Mouse (Mus musculus): ENCODE measurements around the gene Slc38a4. TPM values are rescaled to one million over a fixed set of nuclear protein-coding genes. Genes with fewer than 3 reads are reported as not detected.

Slc38a4 gene
- polyA plus RNA-seq, 1 experiment from 2014 or later = 2.8 TPM

DNA sequence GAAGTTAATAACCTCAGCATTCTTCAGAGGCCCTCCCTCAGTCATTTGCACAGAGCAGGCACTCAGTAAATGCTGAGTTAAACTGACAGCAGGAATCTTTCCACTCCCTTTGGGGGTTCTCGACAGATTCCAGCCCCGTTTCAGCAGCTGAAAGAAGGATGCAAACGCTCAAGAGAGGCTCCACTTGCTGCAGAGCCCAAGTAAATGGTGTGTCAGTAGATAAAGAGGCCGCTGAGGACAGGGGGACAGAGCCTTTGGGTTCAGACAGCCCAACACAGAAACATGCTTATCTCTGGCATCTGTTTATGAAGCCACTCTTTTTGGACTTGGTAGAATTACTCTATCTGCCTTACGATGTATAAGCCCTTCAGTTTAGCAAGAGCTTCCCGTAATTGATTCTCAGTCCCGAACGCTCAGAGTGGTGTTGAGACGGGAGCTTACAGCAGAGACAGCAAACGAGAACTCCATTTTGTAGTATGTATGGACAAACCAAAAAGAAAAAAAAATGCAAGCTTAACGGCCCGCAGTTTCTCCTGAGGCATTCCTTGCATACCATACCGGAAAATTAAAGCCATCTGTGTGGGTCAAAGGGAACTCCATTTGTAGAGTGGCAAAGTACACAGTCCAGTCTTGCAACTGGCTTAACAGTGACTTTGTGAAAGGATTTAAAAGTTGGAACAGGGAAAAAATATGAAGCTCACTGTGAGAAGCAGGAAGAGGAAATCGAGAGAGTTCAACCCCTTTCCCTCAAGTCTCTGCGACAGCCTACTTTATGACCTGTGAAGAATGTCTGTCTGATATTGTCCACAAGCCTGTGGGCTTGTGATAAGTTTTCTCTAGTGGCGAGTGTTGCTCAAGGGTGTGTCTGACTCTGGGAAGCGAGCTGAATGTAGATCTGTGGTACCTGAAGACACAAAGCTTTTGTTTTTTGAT is 55.2 kb downstream of the Slc38a4 start:
- 61% methylated on average over 17 of the region's 17 CpGs for WGBS
- Histone ChIP-seq H3K27me3 (replicated peaks; ENCODE audit: control insufficient read depth, insufficient read depth, low read length) (no peaks in the 10 kb centered on the region), H3K4me3 (ENCODE audit: low read length) (no peak overlapping the region), H3K9me3 (ENCODE audit: control insufficient read depth, low read length) (no peaks in the 10 kb centered on the region), H3K36me3 (ENCODE audit: control insufficient read depth, insufficient read depth, low read length) (no peaks in the 10 kb centered on the region), H3K27ac (ENCODE audit: low read depth, low read length) (no peak overlapping the region), H3K9ac (ENCODE audit: low read depth, low read length) (no peak overlapping the region), H3K4me2 (ENCODE audit: low read length) (no peak overlapping the region), H3K4me1 (ENCODE audit: control insufficient read depth, insufficient read depth, low read depth, low read length) (no peaks in the 10 kb centered on the region)
- no peak for ATAC-seq

- Histone ChIP-seq H3K27me3 (replicated peaks; ENCODE audit: control insufficient read depth, insufficient read depth, low read length) (no peaks in the 10 kb centered on the region), H3K27ac (ENCODE audit: low read depth, low read length) (no peak overlapping the region), H3K4me3 (ENCODE audit: low read length) (no peak overlapping the region), H3K36me3 (ENCODE audit: control insufficient read depth, insufficient read depth, low read length) (no peaks in the 10 kb centered on the region), H3K9me3 (ENCODE audit: control insufficient read depth, low read length) (no peaks in the 10 kb centered on the region), H3K4me2 (ENCODE audit: low read length) (no peak overlapping the region), H3K9ac (ENCODE audit: low read depth, low read length) (no peak overlapping the region), H3K4me1 (ENCODE audit: control insufficient read depth, insufficient read depth, low read depth, low read length) (no peaks in the 10 kb centered on the region)
- 65% methylated on average over 12 of the region's 12 CpGs for WGBS
- ATAC-seq = no peak
These were observed 56.4 kb downstream of the Slc38a4 start for GRCm38 (mm10) chr15:96999401-96999800.

DNA sequence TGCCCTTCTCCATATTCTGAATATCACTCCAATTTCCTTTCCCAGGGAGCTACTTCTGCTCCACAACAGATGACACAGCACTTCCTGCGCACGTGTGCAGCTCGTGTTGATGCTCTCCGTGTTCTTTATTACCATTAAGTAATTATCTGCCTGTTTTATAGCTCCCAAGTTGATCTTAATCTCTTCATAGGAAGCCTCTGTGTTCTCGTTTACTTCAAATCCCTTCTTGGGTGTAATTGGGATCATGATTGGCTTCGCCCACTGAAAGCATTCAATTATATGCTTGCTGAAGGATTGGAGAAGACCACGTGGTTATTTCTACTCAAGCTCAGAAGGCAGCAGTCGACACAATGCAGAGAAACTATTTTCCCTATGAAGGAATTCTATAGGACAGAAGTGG is 70.1 kb downstream of the Slc38a4 start:
- no peak overlapping the region for H3K4me2 ChIP-seq (ENCODE audit: low read length)
- WGBS = 55% methylated on average over 8 of the region's 8 CpGs
- ATAC-seq = peak; percentile 63

DNA sequence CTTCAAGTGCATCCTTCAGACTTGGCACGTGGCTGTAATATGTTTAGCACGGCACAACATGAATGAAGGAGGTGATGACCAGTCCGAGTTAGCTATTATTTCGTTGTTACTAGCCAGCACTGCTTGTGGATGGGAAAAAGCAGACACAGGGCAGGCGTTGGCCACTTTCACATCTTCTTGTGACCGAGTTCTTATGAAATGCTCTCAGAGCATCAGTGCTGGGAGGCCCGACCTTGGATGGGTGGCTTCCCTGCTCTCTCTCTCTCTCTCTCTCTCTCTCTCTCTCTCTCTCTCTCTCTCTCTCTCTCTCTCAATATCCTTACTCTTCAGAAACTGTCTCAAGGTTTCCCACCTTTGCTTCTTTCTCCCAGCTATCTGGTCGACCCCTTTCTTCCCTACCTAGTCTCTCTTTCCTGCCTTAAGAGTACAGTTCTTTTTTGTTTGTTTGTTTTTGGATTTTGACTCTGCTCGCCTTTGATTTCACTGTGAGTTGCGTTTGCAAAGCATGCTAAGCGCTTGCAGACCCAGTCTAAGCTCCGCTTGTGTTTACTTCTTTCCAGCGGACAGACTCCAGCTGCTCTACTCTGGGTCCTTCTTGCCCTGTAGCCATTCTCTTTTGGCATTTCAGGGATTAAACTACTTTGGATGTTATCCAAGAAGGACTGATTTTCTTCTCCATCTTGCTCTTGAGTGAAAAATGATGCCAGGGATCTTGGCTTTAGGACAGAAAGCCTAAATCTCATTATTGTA is 72.0 kb downstream of the Slc38a4 start:
- H3K4me1 ChIP-seq (ENCODE audit: control insufficient read depth, insufficient read depth, low read depth, low read length) = no peaks in the 10 kb centered on the region
- H3K4me3 ChIP-seq (ENCODE audit: low read length) = no peak overlapping the region
- H3K4me2 ChIP-seq (ENCODE audit: low read length) = no peak overlapping the region
- no peaks in the 10 kb centered on the region for H3K36me3 ChIP-seq (ENCODE audit: control insufficient read depth, insufficient read depth, low read length)
- WGBS = 87% methylated on average over 13 of the region's 13 CpGs
- no peaks in the 10 kb centered on the region for H3K27me3 ChIP-seq (replicated peaks; ENCODE audit: control insufficient read depth, insufficient read depth, low read length)
- H3K9me3 ChIP-seq (ENCODE audit: control insufficient read depth, low read length) = no peaks in the 10 kb centered on the region
- no peak overlapping the region for H3K9ac ChIP-seq (ENCODE audit: low read depth, low read length)
- no peak overlapping the region for H3K27ac ChIP-seq (ENCODE audit: low read depth, low read length)
- ATAC-seq = no peak

More for the DNA sequence above, 70.1 kb downstream of the Slc38a4 start:
- H3K36me3 ChIP-seq (ENCODE audit: control insufficient read depth, insufficient read depth, low read length) = no peaks in the 10 kb centered on the region
- no peaks in the 10 kb centered on the region for H3K9me3 ChIP-seq (ENCODE audit: control insufficient read depth, low read length)
- H3K4me3 ChIP-seq (ENCODE audit: low read length) = no peak overlapping the region
- no peak overlapping the region for H3K27ac ChIP-seq (ENCODE audit: low read depth, low read length)
- no peaks in the 10 kb centered on the region for H3K27me3 ChIP-seq (replicated peaks; ENCODE audit: control insufficient read depth, insufficient read depth, low read length)
- no peak overlapping the region for H3K9ac ChIP-seq (ENCODE audit: low read depth, low read length)
- H3K4me1 ChIP-seq (ENCODE audit: control insufficient read depth, insufficient read depth, low read depth, low read length) = no peaks in the 10 kb centered on the region

- Histone ChIP-seq H3K27ac (ENCODE audit: low read depth, low read length) (no peak overlapping the region; the same call in 1 of the 2 replicates), H3K4me2 (ENCODE audit: low read length) (no peak overlapping the region), H3K4me3 (ENCODE audit: low read length) (no peak overlapping the region), H3K9ac (ENCODE audit: low read depth, low read length) (no peak overlapping the region), H3K27me3 (replicated peaks; ENCODE audit: control insufficient read depth, insufficient read depth, low read length) (no peaks in the 10 kb centered on the region; the same call in 1 of the 2 replicates), H3K9me3 (ENCODE audit: control insufficient read depth, low read length) (no peaks in the 10 kb centered on the region), H3K4me1 (ENCODE audit: control insufficient read depth, insufficient read depth, low read depth, low read length) (no peaks in the 10 kb centered on the region; the same call in 1 of the 2 replicates), H3K36me3 (ENCODE audit: control insufficient read depth, insufficient read depth, low read length) (no peaks in the 10 kb centered on the region)
- WGBS = 67% methylated on average over 9 of the region's 9 CpGs
- no peak for ATAC-seq
These were observed 80.6 kb downstream of the Slc38a4 start for GRCm38 (mm10) chr15:96975125-96975524.

DNA sequence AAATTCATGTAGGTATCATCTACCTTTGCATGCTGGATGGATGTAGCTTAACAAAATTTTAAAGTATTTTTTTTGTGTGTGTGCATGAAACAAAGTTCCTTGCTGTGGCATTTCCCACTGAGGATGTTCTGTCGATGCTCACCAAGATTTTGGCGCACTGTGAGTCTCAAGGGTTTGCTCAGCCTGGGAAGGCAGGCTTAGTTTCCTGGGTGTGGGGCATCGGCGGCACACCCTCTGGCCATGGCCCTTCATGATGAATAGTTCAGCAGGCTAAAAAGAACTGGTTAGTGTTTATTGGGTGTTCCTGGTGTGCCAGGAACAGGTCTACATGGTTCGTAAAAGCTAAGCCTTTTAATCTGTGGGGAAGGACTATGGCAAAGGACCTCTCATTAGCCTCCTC is 81.6 kb downstream of the Slc38a4 start:
- no peak for ATAC-seq
- Histone ChIP-seq H3K27me3 (replicated peaks; ENCODE audit: control insufficient read depth, insufficient read depth, low read length) (no peaks in the 10 kb centered on the region; the same call in 1 of the 2 replicates), H3K4me1 (ENCODE audit: control insufficient read depth, insufficient read depth, low read depth, low read length) (no peaks in the 10 kb centered on the region; the same call in 1 of the 2 replicates), H3K36me3 (ENCODE audit: control insufficient read depth, insufficient read depth, low read length) (no peaks in the 10 kb centered on the region), H3K9ac (ENCODE audit: low read depth, low read length) (no peak overlapping the region), H3K4me3 (ENCODE audit: low read length) (no peak overlapping the region), H3K4me2 (ENCODE audit: low read length) (no peak overlapping the region), H3K9me3 (ENCODE audit: control insufficient read depth, low read length) (no peaks in the 10 kb centered on the region), H3K27ac (ENCODE audit: low read depth, low read length) (no peak overlapping the region)
- 96% methylated on average over 5 of the region's 5 CpGs for WGBS

GRCm38 (mm10) chr15:96973370-96973769 is 82.4 kb downstream of the Slc38a4 start:
- Histone ChIP-seq H3K36me3 (ENCODE audit: control insufficient read depth, insufficient read depth, low read length) (no peaks in the 10 kb centered on the region), H3K4me1 (ENCODE audit: control insufficient read depth, insufficient read depth, low read depth, low read length) (no peaks in the 10 kb centered on the region; the same call in 1 of the 2 replicates), H3K27me3 (replicated peaks; ENCODE audit: control insufficient read depth, insufficient read depth, low read length) (no peaks in the 10 kb centered on the region; the same call in 1 of the 2 replicates), H3K9me3 (ENCODE audit: control insufficient read depth, low read length) (no peaks in the 10 kb centered on the region), H3K27ac (ENCODE audit: low read depth, low read length) (no peak overlapping the region), H3K4me2 (ENCODE audit: low read length) (no peak overlapping the region), H3K4me3 (ENCODE audit: low read length) (no peak overlapping the region), H3K9ac (ENCODE audit: low read depth, low read length) (no peak overlapping the region)
- ATAC-seq = no peak
- 92% methylated on average over 4 of the region's 4 CpGs for WGBS

DNA sequence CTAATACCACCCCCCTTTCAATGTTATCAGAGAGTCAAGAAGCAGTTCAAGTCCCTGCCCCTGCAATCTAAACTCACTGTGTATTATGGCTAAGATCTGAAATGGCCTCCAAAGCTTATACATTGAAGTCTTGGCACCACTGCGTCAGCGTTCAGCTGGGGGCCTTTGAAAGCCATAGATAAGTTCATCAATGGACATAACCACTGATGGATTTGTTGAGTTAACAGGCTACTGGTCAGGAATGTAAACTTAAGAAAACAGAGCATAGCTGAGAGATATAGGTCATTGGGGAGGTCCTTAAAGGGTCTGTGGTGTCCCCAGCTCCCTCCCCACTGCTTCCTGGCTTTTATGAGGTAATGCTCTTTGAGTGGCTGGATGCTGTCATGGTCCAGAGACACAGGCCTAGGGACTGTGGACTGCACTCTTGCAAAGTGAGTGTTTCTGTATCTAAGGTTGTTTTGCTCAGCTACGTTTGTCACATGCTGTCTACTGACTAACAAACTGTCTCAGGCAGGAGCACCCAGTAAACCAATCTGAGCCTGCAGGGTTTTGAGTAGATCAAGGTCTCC is 83.0 kb downstream of the Slc38a4 start:
- Histone ChIP-seq H3K9ac (ENCODE audit: low read depth, low read length) (no peak overlapping the region), H3K27ac (ENCODE audit: low read depth, low read length) (no peak overlapping the region), H3K4me3 (ENCODE audit: low read length) (no peak overlapping the region), H3K9me3 (ENCODE audit: control insufficient read depth, low read length) (no peaks in the 10 kb centered on the region), H3K4me1 (ENCODE audit: control insufficient read depth, insufficient read depth, low read depth, low read length) (no peaks in the 10 kb centered on the region; the same call in 1 of the 2 replicates), H3K36me3 (ENCODE audit: control insufficient read depth, insufficient read depth, low read length) (no peaks in the 10 kb centered on the region), H3K27me3 (replicated peaks; ENCODE audit: control insufficient read depth, insufficient read depth, low read length) (no peaks in the 10 kb centered on the region; the same call in 1 of the 2 replicates), H3K4me2 (ENCODE audit: low read length) (no peak overlapping the region)
- WGBS = 93% methylated on average over 3 of the region's 3 CpGs
- ATAC-seq = no peak

DNA sequence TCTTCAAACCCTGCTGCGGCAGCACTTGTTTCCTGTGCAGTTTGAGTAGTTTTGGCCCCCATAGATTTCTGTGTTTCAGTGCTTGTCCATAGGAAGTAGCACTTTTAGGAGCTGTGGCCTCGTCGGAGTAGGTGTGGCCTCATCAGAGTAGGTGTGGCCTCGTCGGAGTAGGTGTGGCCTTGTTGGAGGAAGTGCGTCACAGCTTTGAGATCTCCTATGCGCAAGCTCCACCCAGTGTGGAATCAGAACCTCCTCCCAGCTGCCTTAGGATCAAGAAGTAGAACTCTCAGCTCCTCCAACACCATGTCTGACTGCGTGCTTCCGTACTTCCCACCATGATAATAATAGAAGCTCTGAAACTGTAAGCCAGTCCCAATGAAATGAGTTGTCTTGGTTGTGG is 83.8 kb downstream of the Slc38a4 start:
- Histone ChIP-seq H3K27ac (ENCODE audit: low read depth, low read length) (no peak overlapping the region), H3K4me1 (ENCODE audit: control insufficient read depth, insufficient read depth, low read depth, low read length) (no peaks in the 10 kb centered on the region; the same call in 1 of the 2 replicates), H3K9me3 (ENCODE audit: control insufficient read depth, low read length) (no peaks in the 10 kb centered on the region), H3K36me3 (ENCODE audit: control insufficient read depth, insufficient read depth, low read length) (no peaks in the 10 kb centered on the region), H3K9ac (ENCODE audit: low read depth, low read length) (no peak overlapping the region), H3K27me3 (replicated peaks; ENCODE audit: control insufficient read depth, insufficient read depth, low read length) (no peaks in the 10 kb centered on the region), H3K4me3 (ENCODE audit: low read length) (no peak overlapping the region), H3K4me2 (ENCODE audit: low read length) (no peak overlapping the region)
- no peak for ATAC-seq
- WGBS = 93% methylated on average over 9 of the region's 9 CpGs

Measured in hindbrain, embryonic 16.5 days (tissue).